Mouse (Mus musculus) adrenal gland, postnatal 10 days (tissue): ENCODE results near the gene Tshz2. TPM values are rescaled to one million over a fixed set of nuclear protein-coding genes. Genes with fewer than 3 reads are reported as not detected.

Source experiments
- DNase-seq: peaks from one replicate; pipeline ENCODE4 v3.0.0; 2021; ENCODE audit warnings: mixed read lengths
- total RNA-seq, 2 experiments: library from RNA; stranded (reverse); gene quantifications; 2 replicates each; pipeline ENCODE4 v1.2.3; 2021

The Tshz2 gene
- total RNA-seq, 2 experiments from 2014 or later, result 44.7 to 45.4 TPM

DNA sequence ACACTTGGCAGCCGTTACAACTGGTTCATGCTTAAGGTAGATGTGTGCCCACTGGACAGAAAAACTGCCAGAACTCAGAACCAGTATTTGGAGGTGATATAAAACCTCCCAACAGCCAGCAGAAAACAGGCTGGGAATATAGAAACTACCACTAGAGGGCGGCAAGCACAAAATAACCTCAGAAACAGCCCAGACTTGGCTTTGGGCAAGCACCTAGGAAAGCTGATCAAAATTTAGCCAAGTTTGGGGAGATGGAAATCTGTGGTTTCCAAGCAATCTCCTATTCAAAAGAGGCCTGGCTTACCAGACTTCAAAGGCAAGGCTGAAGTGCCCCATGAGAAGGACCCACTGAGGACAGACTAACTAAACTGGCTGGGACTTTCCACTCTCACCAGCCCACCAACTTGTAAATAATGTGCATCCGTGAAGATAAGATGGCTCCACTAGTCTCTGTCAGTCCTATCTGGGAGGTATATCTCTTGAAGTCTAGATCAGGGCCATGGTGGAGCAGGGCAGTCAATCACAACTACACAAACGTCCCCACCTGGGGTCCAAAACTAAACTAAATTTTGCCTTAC, 484.0 kb downstream of the Tshz2 start:
- DNase-seq, result peak; percentile 76

DNA sequence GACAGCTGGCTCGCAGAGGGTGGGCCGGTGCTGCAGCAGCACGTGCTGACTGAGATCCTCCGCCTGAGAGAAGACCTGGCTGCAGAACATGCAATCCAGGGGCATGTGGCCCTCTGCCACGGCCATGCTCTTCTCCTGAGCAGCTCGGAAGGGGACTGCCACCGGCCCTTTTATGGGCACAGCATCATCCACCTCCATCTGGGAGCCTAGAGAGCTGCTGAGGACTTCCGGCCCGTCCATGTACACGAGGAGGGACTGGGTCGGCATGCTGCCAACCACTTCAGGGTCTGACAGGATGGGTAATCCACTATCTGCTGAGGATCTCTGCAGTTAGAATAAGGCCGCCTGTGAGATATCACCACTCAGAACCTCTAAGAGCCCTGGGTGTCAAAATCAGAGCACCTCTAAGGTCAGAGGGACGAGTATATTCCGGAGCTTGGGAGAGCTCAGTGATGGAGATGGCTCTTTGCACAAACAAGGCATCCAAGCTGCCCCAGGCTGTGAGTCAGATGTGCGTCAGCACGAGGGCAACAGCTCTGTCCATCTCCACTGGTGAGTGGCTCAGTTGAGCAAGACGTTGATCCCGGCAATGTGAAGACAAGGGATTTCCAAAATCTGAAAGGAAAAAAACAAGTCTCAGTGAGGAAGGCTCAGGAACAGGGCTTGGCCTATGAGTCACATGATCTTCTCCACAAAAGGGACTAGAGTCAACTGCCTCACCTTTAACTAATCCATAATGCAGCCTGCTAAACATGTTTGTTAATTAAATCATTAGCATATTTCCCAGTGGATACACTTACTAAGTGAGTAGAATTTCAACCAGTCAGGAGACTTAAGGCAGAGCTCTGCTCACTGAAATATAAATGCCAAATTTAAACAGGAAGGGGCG, 487.6 kb downstream of the Tshz2 start:
- no peak for DNase-seq

Other genes with a start within 250 kb of the Tshz2 start
- gene Gm11011, start 45.3 kb upstream of the Tshz2 start, total RNA-seq, result not detected